Mouse (Mus musculus): ENCODE data around the gene Nit1. TPM values are rescaled to one million over a fixed set of nuclear protein-coding genes. Genes with fewer than 3 reads are reported as not detected.

Gene Nit1
- polyA plus RNA-seq (2012; rRNA removed) = 42.7 and 44.1 TPM in 2 replicates

DNA sequence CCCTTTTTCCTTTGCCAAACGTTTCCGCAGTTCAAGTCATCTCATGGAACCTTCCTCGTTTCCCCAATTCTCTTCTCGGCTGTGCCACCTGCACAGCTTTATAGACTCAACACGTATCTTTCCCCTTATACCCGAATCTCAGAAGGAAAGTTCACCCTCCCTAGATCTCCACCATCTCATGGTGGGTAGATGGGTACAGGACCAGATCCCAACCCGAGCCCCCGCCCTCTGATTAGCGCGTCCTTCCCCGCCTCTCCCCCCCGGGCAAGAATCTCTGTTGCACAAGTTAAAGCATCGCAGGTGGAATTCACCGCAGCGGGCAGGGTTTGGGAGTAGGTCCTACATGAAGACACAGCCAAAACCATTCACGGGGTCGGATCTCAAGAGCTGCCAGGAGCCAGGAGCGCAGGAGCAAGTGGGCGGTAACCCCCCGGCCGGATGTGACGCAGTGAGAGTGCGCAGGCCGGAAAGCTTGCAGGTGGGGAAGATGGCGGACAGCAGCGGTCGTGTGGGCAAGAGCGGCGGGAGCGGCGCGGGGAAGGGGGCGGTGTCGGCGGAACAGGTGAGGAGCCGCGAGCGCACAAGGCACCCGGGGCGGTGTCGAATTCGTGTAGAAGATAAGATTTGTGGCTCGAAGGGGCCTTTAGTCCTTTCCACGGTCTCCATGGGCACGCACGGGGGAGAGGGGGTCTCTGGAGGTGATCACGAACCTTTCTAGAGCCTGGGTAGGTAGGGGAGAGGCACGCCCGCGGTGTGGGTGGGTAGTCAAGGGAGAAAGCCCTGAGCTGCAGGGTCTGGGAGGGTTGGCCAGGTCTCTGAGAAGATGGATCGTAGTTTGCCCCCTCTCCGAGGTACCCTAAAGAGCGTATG, at the start of gene Nit1, which contains the start of gene Pfdn2:
Gene Nit1 (minus strand): TSS at position 422 of the 870 bp plus-strand sequence.
Gene Pfdn2 (plus strand): TSS at position 446 of the 870 bp plus-strand sequence.
- under 1% methylated on average over 53 of the region's 53 CpGs for WGBS
- H3K4me1 ChIP-seq (ENCODE audit: control insufficient read depth, insufficient read depth, low read length) = peaks cover 6% of the 10 kb centered on the region; the same call in 1 of the 2 replicates
- H3K4me3 ChIP-seq (replicated peaks; ENCODE audit: extremely low read depth, low read depth, low read length) = peak within 1 kb of the TSS; percentile 97
- peak; percentile 89 for DNase-seq
- TF ChIP-seq CTCF (IDR thresholded peaks at IDR 0.05; ENCODE audit: insufficient read depth, low read length) (no peak), POLR2A (IDR thresholded peaks at IDR 0.05; ENCODE audit: borderline replicate concordance, extremely low read depth, low read depth, low read length) (peak; percentile 91)

- DNase-seq = no peak
- H3K4me3 ChIP-seq (replicated peaks; ENCODE audit: extremely low read depth, low read depth, low read length) = peak overlapping the region; percentile 43
- H3K4me1 ChIP-seq (ENCODE audit: control insufficient read depth, insufficient read depth, low read length) = no peaks in the 10 kb centered on the region
- WGBS = 56% methylated on average over 4 of the region's 4 CpGs
- TF ChIP-seq CTCF (IDR thresholded peaks at IDR 0.05; ENCODE audit: insufficient read depth, low read length) (no peak), POLR2A (IDR thresholded peaks at IDR 0.05; ENCODE audit: borderline replicate concordance, extremely low read depth, low read depth, low read length) (no peak)
These were observed 44.7 kb upstream of the Nit1 start for GRCm38 (mm10) chr1:171390101-171390500.

DNA sequence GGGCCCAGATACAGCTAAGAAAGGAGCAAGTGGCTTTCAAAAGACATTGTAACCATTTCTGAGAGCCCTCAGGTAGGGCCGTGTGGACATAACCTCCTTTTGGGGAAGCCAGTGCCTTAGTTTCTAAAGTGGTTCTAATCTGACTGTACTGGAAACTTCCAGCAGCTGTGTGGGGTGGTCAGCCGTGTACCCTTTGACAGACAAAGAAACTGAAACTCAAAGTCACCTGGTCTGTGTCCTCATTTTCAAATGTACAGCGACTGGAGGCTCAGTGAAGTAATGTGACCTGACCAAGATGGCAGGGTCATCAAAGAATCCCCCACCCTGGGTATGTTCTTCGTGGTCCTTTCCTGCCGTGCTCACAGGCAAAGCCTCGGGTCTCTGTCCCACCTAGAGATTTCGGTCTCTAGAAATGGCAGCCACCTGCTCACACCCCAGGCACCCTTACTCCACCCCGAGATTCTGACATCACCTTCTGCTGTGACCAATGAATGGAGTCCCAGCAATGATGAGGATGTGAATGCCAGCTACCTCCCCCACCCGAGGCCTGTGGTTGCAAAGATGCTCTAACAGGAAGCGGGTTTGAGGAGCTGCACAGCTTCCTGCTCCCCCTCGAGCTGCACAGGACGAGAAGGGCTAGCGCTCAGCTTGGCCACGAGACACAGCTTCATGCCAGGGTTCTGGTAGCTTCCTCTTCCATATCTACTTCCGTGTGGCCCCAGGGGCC, 43.1 kb upstream of the Nit1 start, which contains the start of gene Arhgap30:
Gene Arhgap30 (plus strand): TSS at position 579 of the 727 bp plus-strand sequence.
- H3K4me3 ChIP-seq (replicated peaks; ENCODE audit: extremely low read depth, low read depth, low read length) = peak within 1 kb of the TSS; percentile 43
- TF ChIP-seq POLR2A (IDR thresholded peaks at IDR 0.05; ENCODE audit: borderline replicate concordance, extremely low read depth, low read depth, low read length) (peak; percentile 56; the same call in 1 of the 2 replicates), CTCF (IDR thresholded peaks at IDR 0.05; ENCODE audit: insufficient read depth, low read length) (no peak)
- WGBS = 62% methylated on average over 15 of the region's 15 CpGs
- no peak for DNase-seq
- no peaks in the 10 kb centered on the region for H3K4me1 ChIP-seq (ENCODE audit: control insufficient read depth, insufficient read depth, low read length)

DNA sequence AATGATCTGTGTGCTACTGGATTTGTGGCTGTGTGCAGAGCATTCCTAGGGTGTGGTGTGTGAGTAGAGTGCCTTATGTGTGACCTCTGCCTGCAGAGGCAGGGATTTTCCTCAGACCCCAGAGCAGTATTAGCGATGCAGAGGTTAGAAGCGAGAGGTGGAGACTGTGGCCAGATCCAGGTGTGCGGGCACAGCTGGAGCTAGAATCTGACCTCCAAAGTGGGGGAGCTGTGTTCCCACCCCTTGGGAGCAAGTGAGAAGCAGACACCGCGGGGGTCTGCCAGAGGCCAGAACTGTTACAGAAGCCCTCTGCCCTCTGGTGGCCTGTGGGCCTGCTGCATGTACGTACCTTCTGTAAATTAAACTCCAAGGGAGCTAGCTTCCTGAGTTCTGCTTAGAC, 41.7 kb upstream of the Nit1 start:
- DNase-seq = no peak
- TF ChIP-seq CTCF (IDR thresholded peaks at IDR 0.05; ENCODE audit: insufficient read depth, low read length) (0 out of 2 replicates have a peak, but pooled peaks have one; percentile 10), POLR2A (IDR thresholded peaks at IDR 0.05; ENCODE audit: borderline replicate concordance, extremely low read depth, low read depth, low read length) (no peak)
- no peaks in the 10 kb centered on the region for H3K4me1 ChIP-seq (ENCODE audit: control insufficient read depth, insufficient read depth, low read length)
- H3K4me3 ChIP-seq (replicated peaks; ENCODE audit: extremely low read depth, low read depth, low read length) = no peak overlapping the region
- 52% methylated on average over 6 of the region's 6 CpGs for WGBS

- no peak overlapping the region for H3K4me3 ChIP-seq (replicated peaks; ENCODE audit: extremely low read depth, low read depth, low read length)
- peaks cover 1% of the 10 kb centered on the region; the same call in 1 of the 2 replicates for H3K4me1 ChIP-seq (ENCODE audit: control insufficient read depth, insufficient read depth, low read length)
- DNase-seq = no peak
- 61% methylated on average over 9 of the region's 9 CpGs for WGBS
- TF ChIP-seq POLR2A (IDR thresholded peaks at IDR 0.05; ENCODE audit: borderline replicate concordance, extremely low read depth, low read depth, low read length) = no peak
- no peak for TF ChIP-seq CTCF (IDR thresholded peaks at IDR 0.05; ENCODE audit: insufficient read depth, low read length)
These were observed 39.7 kb upstream of the Nit1 start for GRCm38 (mm10) chr1:171385171-171385570.

GRCm38 (mm10) chr1:171384361-171384760, 38.9 kb upstream of the Nit1 start:
- DNase-seq = no peak
- H3K4me1 ChIP-seq (ENCODE audit: control insufficient read depth, insufficient read depth, low read length) = peaks cover 5% of the 10 kb centered on the region; the same call in 1 of the 2 replicates
- TF ChIP-seq CTCF (IDR thresholded peaks at IDR 0.05; ENCODE audit: insufficient read depth, low read length) (no peak), POLR2A (IDR thresholded peaks at IDR 0.05; ENCODE audit: borderline replicate concordance, extremely low read depth, low read depth, low read length) (no peak)
- H3K4me3 ChIP-seq (replicated peaks; ENCODE audit: extremely low read depth, low read depth, low read length) = no peak overlapping the region
- WGBS = 64% methylated on average over 9 of the region's 9 CpGs

DNA sequence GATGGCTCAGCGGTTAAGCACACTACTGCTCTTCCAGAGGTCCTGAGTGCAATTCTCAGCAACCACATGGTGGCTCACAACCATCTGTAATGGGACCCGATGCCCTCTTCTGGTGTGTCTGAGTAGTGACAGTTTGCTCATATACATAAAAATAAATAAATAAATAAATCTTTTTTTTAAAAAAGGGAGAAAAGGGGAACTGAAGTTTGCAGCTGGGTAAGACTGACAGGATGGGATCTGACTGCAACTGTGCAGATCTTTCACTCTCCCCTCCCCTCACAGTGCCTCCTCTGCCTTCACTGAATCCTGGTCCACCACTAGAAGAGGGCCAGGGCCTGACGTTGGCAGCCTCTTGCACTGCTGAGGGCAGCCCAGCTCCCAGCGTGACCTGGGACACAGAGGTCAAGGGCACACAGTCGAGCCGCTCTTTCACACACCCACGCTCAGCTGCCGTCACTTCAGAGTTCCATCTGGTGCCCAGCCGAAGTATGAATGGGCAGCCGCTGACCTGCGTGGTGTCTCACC, 36.7 kb upstream of the Nit1 start:
- no peak overlapping the region for H3K4me3 ChIP-seq (replicated peaks; ENCODE audit: extremely low read depth, low read depth, low read length)
- WGBS = 74% methylated on average over 11 of the region's 11 CpGs
- DNase-seq = no peak
- H3K4me1 ChIP-seq (ENCODE audit: control insufficient read depth, insufficient read depth, low read length) = peaks cover 5% of the 10 kb centered on the region; the same call in 1 of the 2 replicates
- TF ChIP-seq POLR2A (IDR thresholded peaks at IDR 0.05; ENCODE audit: borderline replicate concordance, extremely low read depth, low read depth, low read length) (no peak), CTCF (IDR thresholded peaks at IDR 0.05; ENCODE audit: insufficient read depth, low read length) (no peak)

GRCm38 (mm10) chr1:171379935-171380599, 34.6 kb upstream of the Nit1 start:
- H3K4me3 ChIP-seq (replicated peaks; ENCODE audit: extremely low read depth, low read depth, low read length) = no peak overlapping the region
- peak; percentile 78 for DNase-seq

More at GRCm38 (mm10) chr1:171379935-171380599, 34.6 kb upstream of the Nit1 start:
- TF ChIP-seq CTCF (IDR thresholded peaks at IDR 0.05; ENCODE audit: insufficient read depth, low read length) (peak; percentile 76), POLR2A (IDR thresholded peaks at IDR 0.05; ENCODE audit: borderline replicate concordance, extremely low read depth, low read depth, low read length) (no peak)
- 7% methylated on average over 31 of the region's 31 CpGs for WGBS
- H3K4me1 ChIP-seq (ENCODE audit: control insufficient read depth, insufficient read depth, low read length) = peaks cover 8% of the 10 kb centered on the region

Data from lung, adult 2 months (tissue).